Mouse (Mus musculus) erythroblast, embryonic 14.5 days (primary cell): ENCODE measurements around the gene Klf15.

ENCODE experiments used
- GATA1 ChIP-seq: IDR thresholded peaks from 2 replicates; pipeline ENCODE4 v1.6.1; 2012; ENCODE audit warnings: low read length, inconsistent platforms, mixed read lengths
- TAL1 ChIP-seq: IDR thresholded peaks from 3 replicates; pipeline ENCODE4 v1.6.1; 2012; ENCODE audit warnings: low read length, inconsistent platforms, mixed read lengths

GRCm38 (mm10) chr6:90495282-90495912 is 33.0 kb downstream of the Klf15 start:
- TF ChIP-seq GATA1 (no peak), TAL1 (no peak)
